Mouse (Mus musculus) forelimb bud, embryonic 11.5 days (tissue): ENCODE measurements at regions not wholly inside any gene's neighbourhood (a gene's known extent, or its start where the extent isn't known, plus 50 kb on each side); places are given as distances from the start of the nearest gene placed in this dataset.
A peak's percentile ranks its signal among the peaks of the same experiment; 100 is the strongest.

ENCODE experiments used
- DNase-seq: peaks from one replicate; pipeline ENCODE4 v3.0.0-alpha.2; 2012; ENCODE audit warnings: low read depth, low spot score

GRCm38 (mm10) chr10:35328319-35328862, 383.3 kb downstream of the Amd2 start:
- no peak for DNase-seq

GRCm38 (mm10) chr10:35298775-35299174, 412.9 kb downstream of the Amd2 start:
- no peak for DNase-seq

- no peak for DNase-seq
Measured at GRCm38 (mm10) chr10:35265066-35265465, 446.6 kb downstream of the Amd2 start.

GRCm38 (mm10) chr10:35236431-35236830, 475.3 kb downstream of the Amd2 start:
- peak; percentile 10 for DNase-seq

GRCm38 (mm10) chr10:35235260-35235659, 476.4 kb downstream of the Amd2 start:
- DNase-seq = no peak

GRCm38 (mm10) chr10:35229540-35229939, 482.2 kb downstream of the Amd2 start:
- no peak for DNase-seq
